Comparison of ENCODE assay signal across 9 mouse cellular contexts in the genomic region with DNA sequence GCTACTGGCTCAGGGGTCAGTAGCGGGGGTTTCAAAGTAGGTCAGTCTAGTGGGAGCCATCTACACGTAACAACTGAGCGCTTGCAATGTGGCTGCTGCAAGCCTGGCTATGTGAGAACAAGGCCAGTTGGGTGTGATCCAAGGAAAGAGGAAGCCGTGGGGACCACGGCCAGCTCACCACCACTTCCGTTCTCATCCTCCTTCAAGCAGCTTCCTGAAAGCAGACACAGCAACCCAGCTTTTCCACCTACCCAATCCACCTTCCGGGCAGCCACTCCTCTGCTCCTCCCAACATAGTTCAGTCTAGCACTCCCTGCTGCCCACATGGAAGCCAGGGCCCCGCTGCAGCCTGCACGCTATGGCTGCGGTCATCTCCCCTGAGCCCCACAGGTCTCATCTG. TPM values are rescaled to one million over a fixed set of nuclear protein-coding genes. Genes with fewer than 3 reads are reported as not detected.
DNase-seq lines count a peak whose midpoint lies in the region; ATAC-seq and TF ChIP-seq lines count a peak whose summit lies in the region.
"Had no signal": no experiment of that assay in that cellular context is flagged by ENCODE, and none has a peak within 500 bp of the region (broad histone marks: within the 10 kb centered on the region; RNA-seq: fewer than 3 reads in every experiment).

No protein-coding gene starts in this region.

- no peaks in the 10 kb centered on the region for H3K36me3 ChIP-seq in midbrain, embryonic 11.5 days (ENCODE audit: control insufficient read depth, insufficient read depth, low read length)
- no peaks in the 10 kb centered on the region for H3K36me3 ChIP-seq in midbrain, embryonic 16.5 days (ENCODE audit: control insufficient read depth, insufficient read depth, low read length)
- peaks cover 3% of the 10 kb centered on the region; the same call in 1 of the 2 replicates for H3K36me3 ChIP-seq in liver, adult 2 months (ENCODE audit: control insufficient read depth, insufficient read depth, low read length)
- H3K36me3 ChIP-seq: limb, embryonic 12.5 days had no signal

- H3K4me2 ChIP-seq in midbrain, embryonic 11.5 days, result no peak overlapping the region
- H3K4me2 ChIP-seq in midbrain, embryonic 16.5 days (ENCODE audit: low read length), result no peak overlapping the region
- H3K4me2 ChIP-seq: limb, embryonic 12.5 days had no signal

- no peak overlapping the region for H3K4me3 ChIP-seq in midbrain, embryonic 11.5 days (ENCODE audit: low read depth, low read length)
- no peak overlapping the region for H3K4me3 ChIP-seq in midbrain, embryonic 16.5 days (ENCODE audit: low read depth, low read length)
- no peak overlapping the region for H3K4me3 ChIP-seq in bone marrow, adult 2 months (replicated peaks; ENCODE audit: control insufficient read depth, low read depth, low read length)
- H3K4me3 ChIP-seq in liver, adult 2 months (ENCODE audit: insufficient read depth, low read depth, low read length), result no peak overlapping the region
- H3K4me3 ChIP-seq: limb, embryonic 12.5 days had no signal

- peak; percentile 35 for DNase-seq in midbrain, embryonic 11.5 days (ENCODE audit: low spot score, missing footprints)
- peak; percentile 76 to 81 for DNase-seq in heart, postnatal 10 days
- no peak for DNase-seq in liver, adult 2 months (ENCODE audit: extremely low read depth, low read depth, low spot score)
- peak; percentile 55 to 61 for DNase-seq in right cerebral cortex, postnatal 10 days (ENCODE audit: low spot score in 2 of 2)
- DNase-seq in ovary, adult 18-20 months (ENCODE audit: low spot score), result no peak
- no peak for DNase-seq in layer of hippocampus, postnatal 25 days (ENCODE audit: extremely low spot score in 1 of 2, low spot score in 1 of 2)

- no peak overlapping the region for H3K9ac ChIP-seq in midbrain, embryonic 11.5 days (ENCODE audit: low read length)
- H3K9ac ChIP-seq in midbrain, embryonic 16.5 days (ENCODE audit: low read depth, low read length), result no peak overlapping the region
- no peak overlapping the region for H3K9ac ChIP-seq in liver, adult 2 months (ENCODE audit: low read depth, low read length)
- H3K9ac ChIP-seq: limb, embryonic 12.5 days had no signal

- H3K27ac ChIP-seq in midbrain, embryonic 11.5 days (ENCODE audit: low read depth, low read length), result no peak overlapping the region
- no peak overlapping the region for H3K27ac ChIP-seq in midbrain, embryonic 16.5 days (ENCODE audit: low read length)
- H3K27ac ChIP-seq in bone marrow, adult 2 months (ENCODE audit: control insufficient read depth, insufficient read depth, low read depth, low read length, poor library complexity), result peak overlapping the region; percentile 75
- H3K27ac ChIP-seq in liver, adult 2 months (replicated peaks; ENCODE audit: insufficient read depth, low read depth, low read length), result peak overlapping the region; percentile 38; the same call in 1 of the 2 replicates
- H3K27ac ChIP-seq: limb, embryonic 12.5 days had no signal

- H3K9me3 ChIP-seq in midbrain, embryonic 11.5 days (ENCODE audit: control insufficient read depth, low read length), result no peaks in the 10 kb centered on the region
- no peaks in the 10 kb centered on the region for H3K9me3 ChIP-seq in midbrain, embryonic 16.5 days (replicated peaks; ENCODE audit: control insufficient read depth, low read length, poor library complexity, severe bottlenecking)
- H3K9me3 ChIP-seq: limb, embryonic 12.5 days had no signal

- no peaks in the 10 kb centered on the region for H3K4me1 ChIP-seq in midbrain, embryonic 11.5 days (ENCODE audit: control insufficient read depth, insufficient read depth, low read length)
- H3K4me1 ChIP-seq in midbrain, embryonic 16.5 days (ENCODE audit: control insufficient read depth, insufficient read depth, low read length), result peaks cover under 1% of the 10 kb centered on the region; the same call in 1 of the 2 replicates
- H3K4me1 ChIP-seq in bone marrow, adult 2 months (ENCODE audit: control insufficient read depth, insufficient read depth, low read length), result peaks cover 7% of the 10 kb centered on the region; the same call in 1 of the 2 replicates
- peaks cover 7% of the 10 kb centered on the region for H3K4me1 ChIP-seq in liver, adult 2 months (ENCODE audit: control insufficient read depth, insufficient read depth, low read length)
- H3K4me1 ChIP-seq: limb, embryonic 12.5 days had no signal

- intact Hi-C loops in heart, postnatal 10 days (cut with DNase I), result no loop called here

- TF ChIP-seq POLR2A in bone marrow, adult 2 months (IDR thresholded peaks at IDR 0.05; ENCODE audit: borderline replicate concordance, control insufficient read depth, low read depth, low read length), result no peak
- TF ChIP-seq POLR2A in liver, adult 2 months (IDR thresholded peaks at IDR 0.05; ENCODE audit: extremely low read depth, insufficient read depth, low read length), result no peak

- no peak for ATAC-seq in midbrain, embryonic 11.5 days (ENCODE audit: low FRiP score)
- no peak for ATAC-seq in midbrain, embryonic 16.5 days

- TF ChIP-seq CTCF in bone marrow, adult 2 months (IDR thresholded peaks at IDR 0.05; ENCODE audit: control insufficient read depth, insufficient read depth, low read length), result no peak
- no peak for TF ChIP-seq CTCF in liver, adult 2 months (IDR thresholded peaks at IDR 0.05; ENCODE audit: low read depth, low read length)

- H3K79me2 ChIP-seq in liver, adult 2 months (ENCODE audit: control insufficient read depth, insufficient read depth, low read length), result peaks cover 3% of the 10 kb centered on the region; the same call in 1 of the 2 replicates

- peaks cover 2% of the 10 kb centered on the region; the same call in 1 of the 2 replicates for H3K27me3 ChIP-seq in midbrain, embryonic 11.5 days (ENCODE audit: control insufficient read depth, insufficient read depth, low read length)
- 0 out of 2 replicates have a peak, but pooled peaks cover 5% of the 10 kb centered on the region for H3K27me3 ChIP-seq in midbrain, embryonic 16.5 days (ENCODE audit: control insufficient read depth, insufficient read depth, low read depth, low read length)
- no peaks in the 10 kb centered on the region for H3K27me3 ChIP-seq in liver, adult 2 months (ENCODE audit: control insufficient read depth, insufficient read depth, low read length)

- 69% methylated on average over 10 of the region's 10 CpGs for WGBS in midbrain, embryonic 11.5 days
- 70% methylated on average over 10 of the region's 10 CpGs for WGBS in midbrain, embryonic 16.5 days
- WGBS in bone marrow, adult 2 months, result 5% methylated on average over 10 of the region's 10 CpGs
- 63% methylated on average over 10 of the region's 10 CpGs for WGBS in liver, adult 2 months

RNA-seq across cellular contexts. Expression of gene Acaa1a, which starts 5.2 kb away (rescaled TPM):
- polyA plus RNA-seq in midbrain, embryonic 11.5 days (2014; fragmentation: Nextera tagmentation; extraction: Ambion mirVana), result 52.7 and 61.2 TPM in 2 replicates
- polyA plus RNA-seq in midbrain, embryonic 16.5 days (2015; fragmentation: Nextera tagmentation; extraction: Ambion mirVana), result 113 and 116 TPM in 2 replicates
- polyA plus RNA-seq in bone marrow, adult 2 months (2011; ENCODE audit: insufficient read depth, insufficient read length, low replicate concordance, missing spikeins), result 25.2 and 53.7 TPM in 2 replicates
- total RNA-seq in heart, postnatal 10 days (2021), result 10 to 100 TPM; 78.6 to 80.0 TPM
- total RNA-seq in liver, adult 2 months (2014; rRNA removed), result 155 and 170 TPM in 2 replicates
- polyA plus RNA-seq in liver, adult 2 months (2012; rRNA removed), result 280 and 328 TPM in 2 replicates
- 10 to 100 TPM; 71.8 to 72.9 TPM for total RNA-seq in layer of hippocampus, postnatal 25 days (2021)

RNA-seq across cellular contexts. Expression of gene Myd88, which starts 6.9 kb away (rescaled TPM):
- 6.3 and 7.6 TPM in 2 replicates for polyA plus RNA-seq in midbrain, embryonic 11.5 days (2014; fragmentation: Nextera tagmentation; extraction: Ambion mirVana)
- polyA plus RNA-seq in midbrain, embryonic 16.5 days (2015; fragmentation: Nextera tagmentation; extraction: Ambion mirVana), result 5.2 and 5.8 TPM in 2 replicates
- polyA plus RNA-seq in bone marrow, adult 2 months (2011; ENCODE audit: insufficient read depth, insufficient read length, low replicate concordance, missing spikeins), result 17.7 and 26.2 TPM in 2 replicates
- total RNA-seq in heart, postnatal 10 days (2021), result 10 to 100 TPM; 16.1 to 20.8 TPM
- total RNA-seq in liver, adult 2 months (2014; rRNA removed), result 4.8 and 6.3 TPM in 2 replicates
- polyA plus RNA-seq in liver, adult 2 months (2012; rRNA removed), result 9.8 and 11.3 TPM in 2 replicates
- total RNA-seq in layer of hippocampus, postnatal 25 days (2021), result 1 to 10 TPM; 6.3 to 7.4 TPM

RNA-seq across cellular contexts. Expression of gene Oxsr1, which starts 12.1 kb away (rescaled TPM):
- polyA plus RNA-seq in midbrain, embryonic 11.5 days (2014; fragmentation: Nextera tagmentation; extraction: Ambion mirVana), result 15.5 and 16.2 TPM in 2 replicates
- 13.0 and 14.6 TPM in 2 replicates for polyA plus RNA-seq in midbrain, embryonic 16.5 days (2015; fragmentation: Nextera tagmentation; extraction: Ambion mirVana)
- 16.7 and 19.3 TPM in 2 replicates for polyA plus RNA-seq in bone marrow, adult 2 months (2011; ENCODE audit: insufficient read depth, insufficient read length, low replicate concordance, missing spikeins)
- 10 to 100 TPM; 37.6 to 37.9 TPM for total RNA-seq in heart, postnatal 10 days (2021)
- 14.2 and 15.6 TPM in 2 replicates for total RNA-seq in liver, adult 2 months (2014; rRNA removed)
- polyA plus RNA-seq in liver, adult 2 months (2012; rRNA removed), result 7.6 and 8.6 TPM in 2 replicates
- total RNA-seq in layer of hippocampus, postnatal 25 days (2021), result 10 to 100 TPM; 24.8 to 31.6 TPM

RNA-seq across cellular contexts. Expression of gene Xylb, which starts 22.9 kb away (rescaled TPM):
- polyA plus RNA-seq in midbrain, embryonic 11.5 days (2014; fragmentation: Nextera tagmentation; extraction: Ambion mirVana), result 5.4 and 6.5 TPM in 2 replicates
- 2.7 and 4.3 TPM in 2 replicates for polyA plus RNA-seq in midbrain, embryonic 16.5 days (2015; fragmentation: Nextera tagmentation; extraction: Ambion mirVana)
- 1.5 and 2.3 TPM in 2 replicates for polyA plus RNA-seq in bone marrow, adult 2 months (2011; ENCODE audit: insufficient read depth, insufficient read length, low replicate concordance, missing spikeins)
- under 1 TPM; 0.52 to 0.57 TPM for total RNA-seq in heart, postnatal 10 days (2021)
- total RNA-seq in liver, adult 2 months (2014; rRNA removed), result 204 and 276 TPM in 2 replicates
- 154 and 166 TPM in 2 replicates for polyA plus RNA-seq in liver, adult 2 months (2012; rRNA removed)
- total RNA-seq in layer of hippocampus, postnatal 25 days (2021), result 1 to 10 TPM; 3.3 to 5.0 TPM

RNA-seq across cellular contexts. Expression of gene Slc22a14, which starts 31.0 kb away (rescaled TPM):
- polyA plus RNA-seq in midbrain, embryonic 11.5 days (2014; fragmentation: Nextera tagmentation; extraction: Ambion mirVana), result not detected in 2 replicates
- polyA plus RNA-seq in midbrain, embryonic 16.5 days (2015; fragmentation: Nextera tagmentation; extraction: Ambion mirVana), result 0.11 TPM in 1 of 2 replicates, not detected in the other
- 2.0 and 8.0 TPM in 2 replicates for polyA plus RNA-seq in bone marrow, adult 2 months (2011; ENCODE audit: insufficient read depth, insufficient read length, low replicate concordance, missing spikeins)
- total RNA-seq in heart, postnatal 10 days (2021), result under 1 TPM in 1 of 2 experiments, not detected in 1; 0.32 TPM
- total RNA-seq in liver, adult 2 months (2014; rRNA removed), result not detected in 2 replicates
- not detected in 2 replicates for polyA plus RNA-seq in liver, adult 2 months (2012; rRNA removed)
- not detected for total RNA-seq in layer of hippocampus, postnatal 25 days (2021)
- polyA plus RNA-seq: limb, embryonic 12.5 days had no signal

Comparison
In these comparisons a context has a peak if more than half of its experiments do, and no peak if none do; other contexts are left out.
1. DNase-seq: peak in midbrain, embryonic 11.5 days (single experiment), heart, postnatal 10 days (2 of 2) and right cerebral cortex, postnatal 10 days (2 of 2); none in liver, adult 2 months (single experiment), ovary, adult 18-20 months (single experiment) and layer of hippocampus, postnatal 25 days (0 of 2).
2. H3K27ac ChIP-seq: peak in bone marrow, adult 2 months (single experiment) and liver, adult 2 months (single experiment); none in midbrain, embryonic 11.5 days (single experiment) and midbrain, embryonic 16.5 days (single experiment).